Mouse (Mus musculus) neural tube, embryonic 13.5 days (tissue): ENCODE data around the gene Ano2. TPM values are rescaled to one million over a fixed set of nuclear protein-coding genes. Genes with fewer than 3 reads are reported as not detected.

Experiments
- ATAC-seq: fragments of 200-750 bp; cut with Nextera tagmentation; 2 replicates; pipeline ENCODE4 v1.8.0; 2017; ENCODE audit warnings: low read depth, mild to moderate bottlenecking, moderate TSS enrichment, moderate library complexity
- H3K27ac ChIP-seq: fragments of 300-500 bp; sonication (generic); replicated peaks from 2 replicates; pipeline ENCODE4 v1.5.1; 2015; ENCODE audit warnings: moderate library complexity, mild to moderate bottlenecking, inconsistent platforms
- H3K27me3 ChIP-seq: fragments of 300-500 bp; sonication (generic); 2 replicates; pipeline ENCODE4 v1.6.1; 2015; ENCODE audit warnings: mild to moderate bottlenecking, inconsistent platforms
- H3K36me3 ChIP-seq: fragments of 300-500 bp; sonication (generic); 2 replicates; pipeline ENCODE4 v1.6.1; 2015; ENCODE audit warnings: mild to moderate bottlenecking, inconsistent platforms
- H3K4me1 ChIP-seq: fragments of 300-500 bp; sonication (generic); replicated peaks from 2 replicates; pipeline ENCODE4 v1.6.1; 2015; ENCODE audit warnings: inconsistent platforms
- H3K4me2 ChIP-seq: fragments of 300-500 bp; sonication (generic); 2 replicates; pipeline ENCODE4 v1.6.1; 2015; ENCODE audit warnings: inconsistent platforms, mild to moderate bottlenecking, moderate library complexity
- H3K4me3 ChIP-seq: fragments of 300-500 bp; sonication (generic); 2 replicates; pipeline ENCODE4 v1.5.1; 2015; ENCODE audit warnings: mild to moderate bottlenecking, inconsistent platforms
- H3K9ac ChIP-seq: fragments of 300-500 bp; sonication (generic); 2 replicates; pipeline ENCODE4 v1.6.1; 2015; ENCODE audit warnings: moderate library complexity, mild to moderate bottlenecking, inconsistent platforms
- H3K9me3 ChIP-seq: fragments of 300-500 bp; sonication (generic); 2 replicates; pipeline ENCODE4 v1.6.1; 2016; ENCODE audit warnings: inconsistent platforms
- WGBS: fragments of 180-500 bp; shearing (Covaris S2); methylation state at CpG from one replicate; pipeline ENCODE4 v1.1.7; 2015; 5-methylcytosine and 5-hydroxymethylcytosine counted together
- polyA plus RNA-seq: library from polyadenylated mRNA; unstranded; fragments of >200 nt; fragmentation: Nextera tagmentation; extraction: Ambion mirVana; gene quantifications from 2 replicates; pipeline ENCODE4 v1.2.1, GENCODE M21; 2015

The Ano2 gene
- polyA plus RNA-seq, 1 experiment from 2014 or later = 0.60 TPM

DNA sequence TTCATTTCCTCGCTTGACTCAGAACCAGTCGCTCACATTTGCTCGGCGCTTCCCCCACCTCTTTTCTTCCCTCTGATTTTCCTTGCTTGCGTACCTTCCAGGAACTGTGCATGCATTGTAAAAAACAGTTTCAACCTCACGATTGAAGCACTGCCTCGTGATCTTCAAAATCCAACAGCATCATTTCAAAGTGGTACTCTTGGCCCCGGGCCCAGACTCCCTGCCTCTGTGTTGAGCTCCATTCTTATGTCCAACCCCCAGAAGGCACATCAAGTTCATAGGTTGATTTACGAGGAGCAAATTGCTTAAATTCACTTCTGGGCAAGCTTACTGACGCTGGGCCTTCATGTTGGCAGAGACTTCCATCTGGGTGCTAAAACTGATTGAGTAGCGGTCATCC lies 9.6 kb upstream of the Ano2 start:
- ATAC-seq = no peak
- H3K4me1 ChIP-seq = peaks cover 8% of the 10 kb centered on the region
- H3K4me3 ChIP-seq = no peak overlapping the region
- no peak overlapping the region for H3K27ac ChIP-seq
- H3K9me3 ChIP-seq = no peaks in the 10 kb centered on the region
- no peak overlapping the region for H3K4me2 ChIP-seq
- H3K27me3 ChIP-seq = no peaks in the 10 kb centered on the region
- no peak overlapping the region for H3K9ac ChIP-seq
- 63% methylated on average over 11 of the region's 11 CpGs for WGBS
- H3K36me3 ChIP-seq = no peaks in the 10 kb centered on the region

DNA sequence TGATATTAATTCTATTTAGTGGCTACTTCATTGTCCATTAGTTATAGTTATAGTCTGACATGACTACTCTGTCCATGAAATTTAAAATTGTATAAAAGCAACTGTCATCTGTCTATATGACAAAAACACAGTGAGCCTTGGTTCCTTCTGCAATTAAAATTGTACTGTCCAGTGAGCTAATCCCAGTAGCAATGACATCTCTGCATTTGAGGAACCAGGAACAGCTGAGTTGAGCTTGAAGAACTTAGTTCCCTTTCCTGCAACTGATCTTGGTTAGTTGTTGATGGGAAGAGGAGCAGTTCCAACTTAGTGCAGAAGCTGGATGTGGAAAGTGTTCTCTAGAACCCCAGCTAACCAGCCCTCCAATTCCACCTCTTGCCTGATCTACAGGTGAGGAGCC lies 4.8 kb upstream of the Ano2 start:
- Histone ChIP-seq H3K27me3 (peaks cover 3% of the 10 kb centered on the region; the same call in 1 of the 2 replicates), H3K4me2 (no peak overlapping the region), H3K4me3 (no peak overlapping the region), H3K9me3 (no peaks in the 10 kb centered on the region), H3K27ac (no peak overlapping the region), H3K9ac (no peak overlapping the region), H3K4me1 (peaks cover 15% of the 10 kb centered on the region), H3K36me3 (no peaks in the 10 kb centered on the region)
- ATAC-seq = no peak

DNA sequence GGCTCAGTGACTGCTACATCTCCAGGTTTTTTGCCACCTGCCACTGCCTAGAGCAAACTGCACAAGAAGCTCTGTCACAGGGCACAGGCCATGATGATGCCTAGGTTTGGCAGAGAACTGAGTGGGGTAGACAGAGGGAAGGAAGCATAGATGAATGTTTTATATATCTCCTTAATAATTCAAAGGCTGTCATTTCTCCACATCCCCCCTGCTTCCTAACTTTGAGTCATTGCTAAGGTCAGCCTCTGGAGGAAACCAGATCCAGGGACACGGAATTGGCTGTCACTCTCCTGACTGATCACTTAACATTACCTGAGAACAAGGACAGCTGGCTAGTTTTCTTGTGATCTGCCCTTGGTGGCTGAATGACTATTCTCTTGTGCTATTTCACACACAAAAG lies 2.2 kb upstream of the Ano2 start:
- WGBS = 19% methylated on average over 1 of the region's 1 CpGs
- Histone ChIP-seq H3K27me3 (peaks cover 12% of the 10 kb centered on the region), H3K9me3 (no peaks in the 10 kb centered on the region), H3K4me3 (no peak overlapping the region), H3K9ac (no peak overlapping the region), H3K36me3 (no peaks in the 10 kb centered on the region), H3K27ac (no peak overlapping the region), H3K4me1 (peaks cover 12% of the 10 kb centered on the region), H3K4me2 (no peak overlapping the region)
- ATAC-seq = no peak

DNA sequence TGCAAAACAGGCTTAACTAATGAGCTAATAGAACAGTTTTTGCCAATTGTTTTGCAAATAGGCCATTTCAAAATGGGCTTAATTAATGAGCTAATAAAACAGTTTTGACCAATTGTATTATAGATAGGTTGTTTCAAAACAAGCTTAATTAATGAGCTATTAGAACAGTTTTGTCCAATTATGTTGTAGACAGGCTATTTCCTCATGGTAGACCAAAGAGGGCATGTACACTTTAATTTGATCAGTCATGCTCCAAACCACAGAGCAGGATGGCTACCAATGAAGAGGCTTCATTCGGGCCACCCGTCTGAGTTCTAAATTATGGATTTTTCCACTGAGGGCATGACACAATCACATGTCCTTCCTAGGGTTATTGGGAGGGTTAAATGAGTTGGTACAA lies 10.9 kb downstream of the Ano2 start:
- ATAC-seq = no peak
- H3K4me1 ChIP-seq = no peaks in the 10 kb centered on the region
- H3K9ac ChIP-seq = no peak overlapping the region
- H3K27me3 ChIP-seq = no peaks in the 10 kb centered on the region
- no peaks in the 10 kb centered on the region for H3K36me3 ChIP-seq
- H3K4me2 ChIP-seq = no peak overlapping the region
- WGBS = 83% methylated on average over 2 of the region's 2 CpGs
- H3K27ac ChIP-seq = no peak overlapping the region
- no peaks in the 10 kb centered on the region for H3K9me3 ChIP-seq
- no peak overlapping the region for H3K4me3 ChIP-seq

DNA sequence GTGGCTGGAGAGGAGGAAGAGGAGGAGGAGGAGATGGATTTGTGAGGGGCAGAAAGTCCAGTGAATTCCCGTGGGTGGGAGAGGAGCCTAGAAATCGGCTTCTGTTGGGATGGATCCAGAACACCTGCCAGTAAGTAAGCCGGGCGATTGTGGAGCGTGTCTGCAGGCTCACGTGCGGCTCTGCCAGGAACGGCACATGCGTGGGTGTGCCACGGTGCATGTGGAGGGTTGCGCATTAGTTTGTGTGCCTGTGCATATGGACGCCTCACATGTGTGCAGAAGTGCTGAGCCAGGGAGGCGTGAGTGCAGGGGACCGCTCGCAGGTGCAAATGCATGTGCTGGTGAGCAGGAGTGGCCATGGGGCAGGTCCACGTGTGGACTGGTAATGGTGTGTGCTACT lies 21.0 kb downstream of the Ano2 start:
- H3K27me3 ChIP-seq = no peaks in the 10 kb centered on the region
- no peak overlapping the region for H3K4me3 ChIP-seq
- H3K4me2 ChIP-seq = no peak overlapping the region
- ATAC-seq = no peak
- H3K9me3 ChIP-seq = no peaks in the 10 kb centered on the region
- no peaks in the 10 kb centered on the region for H3K36me3 ChIP-seq
- H3K9ac ChIP-seq = no peak overlapping the region
- WGBS = 90% methylated on average over 16 of the region's 16 CpGs
- no peak overlapping the region for H3K27ac ChIP-seq
- H3K4me1 ChIP-seq = no peaks in the 10 kb centered on the region

DNA sequence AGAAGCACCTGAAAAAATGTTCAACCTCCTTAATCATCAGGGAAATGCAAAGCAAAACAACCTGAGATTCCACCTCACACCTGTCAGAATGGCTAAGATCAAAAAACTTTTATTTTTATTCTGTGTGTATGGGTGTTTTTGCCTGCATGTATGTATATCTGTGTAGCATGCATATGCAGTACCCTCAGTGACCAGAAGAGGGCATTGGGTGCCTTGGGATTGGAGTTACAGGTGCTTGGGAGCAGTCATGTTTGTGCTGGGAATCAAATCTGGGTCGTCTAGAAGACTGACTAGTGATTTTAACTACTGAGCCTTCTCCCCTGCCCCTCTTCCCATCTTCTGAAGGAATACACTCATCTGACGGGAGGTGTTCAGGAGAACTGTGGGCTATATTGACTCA lies 36.2 kb downstream of the Ano2 start:
- Histone ChIP-seq H3K4me2 (no peak overlapping the region), H3K27me3 (no peaks in the 10 kb centered on the region), H3K9ac (no peak overlapping the region), H3K4me1 (no peaks in the 10 kb centered on the region), H3K27ac (no peak overlapping the region), H3K4me3 (no peak overlapping the region), H3K36me3 (no peaks in the 10 kb centered on the region), H3K9me3 (no peaks in the 10 kb centered on the region; the same call in 1 of the 2 replicates)
- 81% methylated on average over 2 of the region's 2 CpGs for WGBS
- no peak for ATAC-seq

DNA sequence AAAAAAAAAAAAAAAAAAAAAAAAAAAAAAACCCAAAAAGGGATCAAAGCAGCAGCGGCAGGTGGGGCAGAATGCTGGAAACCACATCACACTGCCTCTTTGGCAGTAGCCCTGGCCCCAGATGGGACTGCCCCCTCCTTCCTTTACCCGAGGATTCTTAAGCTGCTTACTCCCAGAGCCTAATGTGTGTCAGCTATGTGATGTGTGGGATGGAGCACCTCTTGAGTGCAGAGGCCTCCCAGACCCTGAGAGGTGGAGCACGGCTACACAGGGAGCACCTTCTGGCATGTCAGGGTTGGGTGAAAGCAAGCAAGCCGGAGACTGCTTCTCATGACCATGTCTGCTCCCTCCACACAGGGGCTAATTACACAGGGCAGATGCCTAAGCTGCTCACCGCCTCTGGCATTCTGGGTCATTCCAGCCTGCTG lies 37.3 kb downstream of the Ano2 start:
- no peak for ATAC-seq
- Histone ChIP-seq H3K27ac (no peak overlapping the region), H3K36me3 (no peaks in the 10 kb centered on the region), H3K4me3 (no peak overlapping the region), H3K4me1 (no peaks in the 10 kb centered on the region), H3K9me3 (no peaks in the 10 kb centered on the region; the same call in 1 of the 2 replicates), H3K4me2 (no peak overlapping the region), H3K9ac (no peak overlapping the region), H3K27me3 (no peaks in the 10 kb centered on the region)
- 70% methylated on average over 5 of the region's 5 CpGs for WGBS

DNA sequence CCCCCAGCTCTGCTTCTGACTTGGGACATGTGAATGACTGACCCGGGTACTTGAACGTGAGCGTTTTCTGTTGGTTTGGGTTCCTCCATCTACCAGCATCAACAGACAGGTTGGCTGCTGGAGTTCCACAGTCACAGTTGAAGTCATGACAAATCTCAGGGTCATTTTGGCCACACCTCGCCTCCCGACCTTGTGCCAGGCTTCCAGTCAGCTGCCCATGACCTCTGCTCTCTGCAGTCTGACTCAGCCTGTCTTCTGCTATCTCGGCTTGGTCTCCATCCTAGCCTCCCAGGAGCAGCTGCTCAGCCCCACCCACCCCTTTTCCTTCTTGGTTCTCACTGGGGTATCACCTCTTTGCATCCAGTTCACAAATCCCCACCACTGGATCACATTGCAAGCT lies 39.3 kb downstream of the Ano2 start:
- Histone ChIP-seq H3K4me1 (no peaks in the 10 kb centered on the region), H3K27me3 (no peaks in the 10 kb centered on the region), H3K4me3 (no peak overlapping the region), H3K36me3 (no peaks in the 10 kb centered on the region), H3K9ac (no peak overlapping the region), H3K9me3 (no peaks in the 10 kb centered on the region; the same call in 1 of the 2 replicates), H3K4me2 (no peak overlapping the region), H3K27ac (no peak overlapping the region)
- ATAC-seq = no peak
- 83% methylated on average over 6 of the region's 6 CpGs for WGBS

DNA sequence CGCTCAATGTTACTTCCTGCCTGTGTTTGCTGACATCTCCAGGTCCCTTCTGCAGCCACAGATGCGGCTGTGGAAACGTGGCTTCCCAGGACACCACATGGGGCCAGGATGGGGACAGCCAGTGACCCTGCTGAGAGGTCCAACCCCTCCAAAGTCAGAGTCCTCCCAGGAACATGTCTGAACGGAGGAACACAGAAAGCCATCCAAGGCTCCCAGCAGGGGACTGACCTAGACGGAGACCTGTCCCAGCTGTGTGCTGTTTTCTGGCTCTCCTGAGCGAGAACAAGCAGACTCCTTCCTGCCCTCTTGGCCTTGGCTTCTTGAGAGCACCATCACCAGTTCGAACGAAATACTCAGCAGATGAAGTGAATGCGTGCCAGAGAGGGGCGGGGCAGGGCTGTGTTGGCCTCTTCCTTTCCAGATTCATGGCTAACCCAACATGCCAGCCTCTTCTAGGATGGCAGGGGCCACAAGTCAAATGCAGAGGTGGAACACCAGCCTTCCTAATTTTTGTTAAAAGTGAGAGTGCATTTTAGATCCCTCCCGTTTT lies 39.8 kb downstream of the Ano2 start:
- Histone ChIP-seq H3K4me2 (no peak overlapping the region), H3K36me3 (no peaks in the 10 kb centered on the region), H3K9me3 (no peaks in the 10 kb centered on the region; the same call in 1 of the 2 replicates), H3K4me3 (no peak overlapping the region), H3K9ac (no peak overlapping the region), H3K4me1 (no peaks in the 10 kb centered on the region), H3K27ac (no peak overlapping the region), H3K27me3 (no peaks in the 10 kb centered on the region)
- WGBS = 73% methylated on average over 11 of the region's 11 CpGs
- no peak for ATAC-seq

DNA sequence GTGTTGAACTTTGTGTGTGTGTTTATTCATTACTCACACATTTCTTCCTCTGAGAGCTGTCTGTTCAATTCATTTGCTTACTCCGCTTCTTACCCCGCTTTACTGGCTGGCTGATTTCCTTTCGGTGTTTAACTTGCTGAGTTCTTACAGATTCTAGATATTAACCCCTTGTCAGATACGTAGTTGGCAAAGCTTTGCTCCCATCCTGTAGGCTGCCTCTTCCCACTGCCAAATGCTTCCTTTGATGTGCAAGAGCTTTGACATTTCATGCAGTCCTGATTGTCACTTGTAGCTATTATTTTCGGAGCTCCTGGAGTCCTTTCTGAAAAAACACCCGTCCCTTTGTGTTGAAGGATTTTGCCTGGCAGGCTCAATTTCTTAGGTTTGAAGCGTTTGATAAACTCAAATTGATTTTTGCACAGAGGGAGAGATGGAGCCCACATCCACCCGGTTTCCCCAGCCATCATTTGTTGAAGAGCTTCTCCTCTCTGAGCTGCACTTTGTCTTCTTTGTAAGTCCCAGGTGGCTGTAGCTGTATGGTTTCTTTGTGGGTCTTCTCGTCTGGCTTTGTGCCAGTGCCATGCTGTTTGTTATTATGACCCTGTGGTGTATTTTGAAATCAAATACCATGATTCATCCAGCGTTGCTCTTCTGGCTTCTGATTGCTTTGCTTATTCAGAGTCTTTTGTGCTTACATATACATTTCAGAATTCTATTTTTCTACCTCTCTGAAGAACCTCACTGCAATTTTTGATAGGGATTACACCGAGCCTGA lies 47.5 kb downstream of the Ano2 start:
- Histone ChIP-seq H3K4me1 (no peaks in the 10 kb centered on the region), H3K9me3 (no peaks in the 10 kb centered on the region), H3K27ac (no peak overlapping the region), H3K4me2 (no peak overlapping the region), H3K9ac (no peak overlapping the region), H3K36me3 (no peaks in the 10 kb centered on the region), H3K4me3 (no peak overlapping the region), H3K27me3 (no peaks in the 10 kb centered on the region)
- ATAC-seq = no peak
- WGBS = 61% methylated on average over 11 of the region's 11 CpGs

DNA sequence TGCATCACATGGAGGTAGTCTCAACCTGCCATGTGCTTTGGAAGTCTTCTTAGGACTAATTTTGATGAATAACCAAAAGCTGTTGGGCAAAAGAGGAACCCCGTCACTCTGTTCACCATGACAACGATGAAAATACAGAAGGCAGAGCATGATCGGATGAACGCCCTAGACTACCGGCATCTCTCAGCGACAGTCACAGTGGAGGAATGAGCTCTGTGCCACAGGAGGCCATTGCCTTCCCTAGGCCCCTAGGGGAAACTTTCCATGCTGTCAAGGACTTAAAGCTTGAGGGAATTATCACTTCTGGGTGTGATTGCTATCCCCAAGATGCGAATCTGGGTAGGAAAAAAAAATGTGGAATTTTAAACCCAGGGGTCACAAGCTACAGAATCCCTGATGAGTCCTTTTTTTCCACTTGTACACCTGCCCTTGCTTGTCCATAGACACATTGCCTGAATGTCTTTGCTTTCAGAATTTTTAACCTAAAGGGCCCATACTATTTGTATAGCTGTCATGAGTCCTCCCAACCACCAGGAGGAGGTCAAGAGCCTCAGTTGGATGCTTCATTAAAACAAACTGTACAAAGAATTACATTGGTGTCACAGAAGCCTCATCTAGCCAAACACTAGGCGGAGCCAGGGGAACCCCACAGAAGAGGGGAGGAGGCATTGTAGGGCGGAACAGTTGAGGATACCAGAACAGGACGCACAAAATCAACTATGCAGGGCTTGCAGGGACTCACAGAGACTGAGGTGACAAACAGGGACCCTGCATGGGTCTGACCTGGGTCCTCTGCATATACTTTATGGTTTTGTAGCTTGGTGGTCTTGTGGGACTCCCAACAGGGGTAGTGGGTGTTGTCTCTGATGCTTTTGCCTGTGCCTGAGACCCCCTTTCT lies 53.2 kb downstream of the Ano2 start:
- no peaks in the 10 kb centered on the region for H3K27me3 ChIP-seq
- H3K4me3 ChIP-seq = no peak overlapping the region
- no peaks in the 10 kb centered on the region for H3K36me3 ChIP-seq
- no peaks in the 10 kb centered on the region for H3K4me1 ChIP-seq
- H3K9me3 ChIP-seq = no peaks in the 10 kb centered on the region
- H3K4me2 ChIP-seq = no peak overlapping the region
- no peak overlapping the region for H3K27ac ChIP-seq
- WGBS = 96% methylated on average over 10 of the region's 10 CpGs
- H3K9ac ChIP-seq = no peak overlapping the region
- ATAC-seq = no peak

DNA sequence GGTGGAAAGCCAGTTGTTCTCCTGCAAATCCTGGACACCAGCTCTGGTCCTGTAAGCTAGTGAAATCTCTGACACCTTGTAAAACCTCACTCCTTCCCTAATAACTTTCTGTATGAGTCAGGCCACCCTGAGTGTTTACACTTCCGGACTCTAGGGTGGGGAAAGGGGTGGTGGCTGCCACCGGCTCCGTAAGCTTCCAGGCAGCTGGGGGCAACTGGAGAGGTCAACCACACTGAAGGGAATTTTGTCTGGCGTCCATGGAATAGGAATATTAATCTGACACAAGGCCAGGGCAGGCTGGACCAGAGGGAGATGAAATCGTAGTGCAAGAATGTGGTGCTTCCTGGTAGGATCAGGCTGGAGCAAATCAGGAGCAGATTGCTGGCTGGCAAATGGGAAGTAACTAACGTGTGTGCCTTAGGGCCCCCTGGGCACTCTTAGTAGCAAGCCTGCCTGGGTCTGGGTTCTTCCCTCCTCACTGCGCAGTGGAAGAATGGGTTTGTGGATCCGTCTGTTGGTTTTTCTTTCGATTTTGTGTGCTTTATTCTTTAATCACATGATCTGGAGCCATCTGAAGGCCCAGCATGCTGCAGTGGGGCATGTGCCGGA lies 57.2 kb downstream of the Ano2 start:
- ATAC-seq = no peak
- no peaks in the 10 kb centered on the region for H3K36me3 ChIP-seq
- H3K4me1 ChIP-seq = 0 out of 2 replicates have a peak, but pooled peaks cover 6% of the 10 kb centered on the region
- no peak overlapping the region for H3K4me3 ChIP-seq
- H3K9ac ChIP-seq = no peak overlapping the region
- H3K9me3 ChIP-seq = no peaks in the 10 kb centered on the region
- H3K27me3 ChIP-seq = no peaks in the 10 kb centered on the region
- no peak overlapping the region for H3K27ac ChIP-seq
- WGBS = 74% methylated on average over 10 of the region's 10 CpGs
- H3K4me2 ChIP-seq = no peak overlapping the region
